Mouse (Mus musculus): ENCODE data around the gene Adcy6.

GRCm38 (mm10) chr15:98579795-98580464, 29.9 kb downstream of the Adcy6 start:
- TF ChIP-seq POLR2A (IDR thresholded peaks at IDR 0.05; ENCODE audit: control insufficient read depth, low read depth, low read length) (no peak), CTCF (IDR thresholded peaks at IDR 0.05; ENCODE audit: control insufficient read depth, insufficient read depth, insufficient replicate concordance, low read depth, low read length) (peak; percentile 68; the same call in 1 of the 2 replicates)

All from testis, adult 2 months (tissue).